Mouse (Mus musculus): ENCODE measurements around the gene Olfr1391.
"Not testable (repeated sequence)": the region's sequence is repeated elsewhere in the genome, so short reads cannot be mapped to it uniquely, and the experiment has no call there.

Gene Olfr1391

DNA sequence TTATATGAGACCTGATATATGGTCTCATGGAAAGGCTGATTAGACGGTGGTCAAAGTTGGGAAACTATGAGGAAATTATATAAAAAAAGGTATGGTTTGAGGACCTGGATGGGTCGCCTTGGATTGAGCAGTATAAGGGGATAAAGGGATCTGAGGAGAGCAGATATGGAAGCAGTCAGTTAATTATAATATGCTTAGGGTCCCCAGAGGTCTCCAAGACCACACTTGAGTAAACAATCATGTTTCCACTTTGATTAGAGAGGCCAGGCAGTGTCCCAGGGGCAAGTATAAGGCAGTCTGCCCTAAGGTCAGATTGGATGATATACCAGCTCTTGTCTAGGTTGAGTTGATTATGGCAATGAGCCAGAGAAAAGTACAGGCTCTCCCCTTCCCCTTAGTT lies at the start of gene Olfr1391:
Gene Olfr1391, plus strand, starts transcription at position 301 of the 400 bp plus-strand sequence.
- DNase-seq (ENCODE audit: low spot score in 2 of 2), result no peak

DNA sequence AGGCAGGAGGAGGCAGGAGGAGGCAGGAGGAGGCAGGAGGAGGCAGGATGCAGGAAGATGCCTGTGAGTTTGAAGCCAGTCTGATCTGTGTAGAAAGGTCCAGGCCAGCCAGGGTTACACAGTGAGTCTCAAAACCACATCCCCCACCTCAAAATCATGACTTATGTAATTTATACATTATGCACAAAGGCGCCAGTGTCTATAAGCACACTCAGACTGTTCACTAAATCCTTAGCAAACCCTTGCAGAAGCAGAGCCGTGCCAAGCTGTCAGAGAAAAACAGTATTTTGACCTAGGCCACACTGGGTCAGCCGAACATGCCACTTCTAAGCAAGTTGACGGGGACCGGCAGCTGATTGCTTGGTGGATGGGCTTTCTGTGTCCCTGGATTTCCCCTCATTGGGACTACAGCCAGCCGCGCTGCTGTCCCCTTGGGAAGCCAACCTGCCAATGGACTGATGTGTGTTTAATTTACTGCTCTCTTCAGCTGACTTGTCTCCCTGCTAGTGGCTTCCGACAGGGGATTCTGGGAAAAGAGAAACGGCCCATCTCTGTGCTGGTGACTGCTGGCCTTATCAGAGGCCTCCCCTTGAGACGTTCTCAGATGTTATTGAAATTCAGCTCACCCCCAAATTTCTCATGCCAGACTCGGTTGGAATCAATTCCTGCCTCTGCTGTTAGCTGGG lies 48.6 kb upstream of the Olfr1391 start:
- no peak for DNase-seq (ENCODE audit: low spot score in 2 of 2)

GRCm38 (mm10) chr11:49278222-49278621 lies 44.3 kb upstream of the Olfr1391 start, which contains the start of gene Olfr1393:
Olfr1393 (plus strand) TSS chr11:49278304.
- no peak for DNase-seq (ENCODE audit: low spot score in 2 of 2)

- DNase-seq (ENCODE audit: low spot score in 2 of 2), result not testable (repeated sequence)
Measured at GRCm38 (mm10) chr11:49284982-49285381, 37.6 kb upstream of the Olfr1391 start, which contains the start of gene Olfr1392. Olfr1392 (plus strand) TSS chr11:49285282.

GRCm38 (mm10) chr11:49287251-49287650 lies 35.3 kb upstream of the Olfr1391 start:
- DNase-seq (ENCODE audit: low spot score in 2 of 2), result no peak

- no peak for DNase-seq (ENCODE audit: low spot score in 2 of 2)
Measured at GRCm38 (mm10) chr11:49292777-49293176, 29.8 kb upstream of the Olfr1391 start.

- DNase-seq (ENCODE audit: low spot score in 2 of 2), result no peak
Measured at GRCm38 (mm10) chr11:49304441-49304840, 18.1 kb upstream of the Olfr1391 start, which contains the start of gene Olfr10. Olfr10 (plus strand) TSS chr11:49304741.

GRCm38 (mm10) chr11:49308547-49308946 lies 14.0 kb upstream of the Olfr1391 start:
- not testable (repeated sequence) for DNase-seq (ENCODE audit: low spot score in 2 of 2)

DNA sequence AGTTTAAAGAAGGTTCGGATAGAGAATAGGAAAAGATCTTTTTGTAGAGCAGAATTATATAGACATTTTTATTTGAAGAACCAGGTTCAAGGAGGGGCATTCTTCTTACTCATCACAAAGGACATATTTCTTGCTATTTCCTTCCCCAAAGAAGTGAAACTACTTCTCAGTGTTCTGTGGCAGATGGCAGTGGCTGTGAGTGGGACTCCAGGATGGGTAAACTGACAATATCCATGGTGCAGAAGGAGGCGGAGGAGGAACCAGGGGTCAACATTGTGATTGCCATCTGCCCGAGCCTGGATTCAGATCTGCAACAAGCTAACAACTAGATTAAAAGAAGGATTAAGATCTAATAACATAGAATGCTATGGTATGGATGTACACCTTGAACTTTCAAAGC lies 4.2 kb downstream of the Olfr1391 start:
- no peak for DNase-seq (ENCODE audit: low spot score in 2 of 2)

GRCm38 (mm10) chr11:49329686-49330085 lies 7.1 kb downstream of the Olfr1391 start:
- DNase-seq (ENCODE audit: low spot score in 2 of 2), result no peak

DNA sequence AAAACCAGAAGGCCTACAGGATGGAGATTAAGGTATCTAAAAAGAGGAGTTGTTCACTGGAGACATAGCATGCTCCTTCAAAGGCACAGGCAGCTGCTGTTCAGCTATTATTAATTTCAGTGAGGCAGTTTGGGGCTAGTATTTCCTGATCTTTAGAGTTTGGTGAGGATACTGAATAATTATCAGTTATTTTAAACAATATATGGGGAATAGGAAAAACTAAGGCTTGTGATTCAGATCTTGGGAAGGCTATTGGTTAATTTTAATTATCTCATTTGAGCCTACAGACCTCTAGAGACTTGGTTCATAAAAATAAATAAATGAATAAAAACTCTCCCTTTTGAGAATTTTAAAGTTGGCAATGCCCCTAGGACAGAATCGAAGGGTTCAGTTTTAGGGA lies 12.3 kb downstream of the Olfr1391 start, which contains the start of gene Olfr1390:
Gene Olfr1390, plus strand, starts transcription at position 301 of the 400 bp plus-strand sequence.
- DNase-seq (ENCODE audit: low spot score in 2 of 2), result no peak

- DNase-seq (ENCODE audit: low spot score in 2 of 2), result no peak
Measured at GRCm38 (mm10) chr11:49337150-49337832, 14.7 kb downstream of the Olfr1391 start.

All from urinary bladder, postnatal 4 days (tissue).